Mouse (Mus musculus) G1E (cell line): Measurements from ENCODE around the gene Mto1. TPM values are rescaled to one million over a fixed set of nuclear protein-coding genes. Genes with fewer than 3 reads are reported as not detected.
A peak's percentile ranks its signal among the peaks of the same experiment; 100 is the strongest.

Source experiments
- ATAC-seq: 2 replicates; pipeline ENCODE4 v1.8.0; 2016; ENCODE audit warnings: mild to moderate bottlenecking; ENCODE audit not compliant: insufficient number of reproducible peaks, poor library complexity, low FRiP score, severe bottlenecking; ENCODE audit errors: extremely low read depth
- DNase-seq: peaks from one replicate; pipeline ENCODE4 v3.0.0; 2012; ENCODE audit warnings: low spot score
- H3K27me3 ChIP-seq: 2 replicates; pipeline ENCODE4 v1.6.1; 2012; ENCODE audit warnings: mild to moderate bottlenecking, low read length, inconsistent platforms; ENCODE audit not compliant: insufficient read depth
- H3K36me3 ChIP-seq: replicated peaks from 2 replicates; pipeline ENCODE3; 2012; ENCODE audit warnings: mild to moderate bottlenecking, inconsistent platforms
- H3K4me1 ChIP-seq: 2 replicates; pipeline ENCODE4 v1.6.1; 2012; ENCODE audit warnings: low read depth, low read length, inconsistent platforms, mixed read lengths; ENCODE audit not compliant: insufficient read depth
- H3K4me3 ChIP-seq: 2 replicates; pipeline ENCODE4 v1.5.1; 2012; ENCODE audit warnings: low read depth, mild to moderate bottlenecking, inconsistent platforms, low read length, moderate library complexity, mixed read lengths
- H3K9me3 ChIP-seq: replicated peaks from 2 replicates; pipeline ENCODE4 v1.6.1; 2012; ENCODE audit warnings: inconsistent platforms
- CTCF ChIP-seq: IDR thresholded peaks from 2 replicates; pipeline ENCODE4 v1.5.1; 2012; ENCODE audit warnings: low read depth, low read length, inconsistent platforms, mixed read lengths
- GATA1 ChIP-seq: IDR thresholded peaks from 2 replicates; pipeline ENCODE4 v1.6.1; 2012; ENCODE audit warnings: borderline replicate concordance, low read length, inconsistent platforms, mixed read lengths
- GATA2 ChIP-seq: IDR thresholded peaks from 2 replicates; pipeline ENCODE4 v1.6.1; 2012; ENCODE audit warnings: low read depth, low read length, inconsistent platforms, borderline replicate concordance
- POLR2AphosphoS5 ChIP-seq: IDR thresholded peaks from 2 replicates; pipeline ENCODE4 v1.6.1; 2012; ENCODE audit warnings: low read depth, low read length, inconsistent platforms; ENCODE audit not compliant: insufficient replicate concordance
- TAL1 ChIP-seq: conservative IDR thresholded peaks from 2 replicates; pipeline ENCODE4 v1.6.1; 2012; ENCODE audit warnings: low read depth, low read length, inconsistent platforms, mixed read lengths
- polyA plus RNA-seq: library from polyadenylated mRNA; stranded (reverse); fragments of >175 nt; gene quantifications from 2 replicates; pipeline ENCODE4 v1.2.3, GENCODE M21; 2012
- total RNA-seq, 2 experiments: library from RNA; stranded (forward) in 1 of 2; stranded (reverse) in 1 of 2; fragments of 200-1000 nt in 1 of 2; fragments of >200 nt in 1 of 2; fragmentation: Nextera tagmentation in 1 of 2; gene quantifications; 2 replicates each; pipeline ENCODE4 v1.2.3; 2014 to 2017

Mto1 gene
- total and polyA plus RNA-seq, 3 experiments = 13.7 to 41.4 (median 35.1) TPM

- Histone ChIP-seq H3K36me3 (no peaks in the 10 kb centered on the region), H3K27me3 (peaks cover 31% of the 10 kb centered on the region), H3K9me3 (no peaks in the 10 kb centered on the region), H3K4me3 (peak overlapping the region; percentile 61; the same call in 1 of the 2 replicates), H3K4me1 (peaks cover 41% of the 10 kb centered on the region)
- ATAC-seq = no peak
- TF ChIP-seq CTCF (no peak), TAL1 (no peak), GATA1 (no peak), GATA2 (no peak), POLR2AphosphoS5 (no peak)
- no peak for DNase-seq
Observed at GRCm38 (mm10) chr9:78520127-78520779, 72.2 kb downstream of the Mto1 start.

GRCm38 (mm10) chr9:78520780-78521601, 73.0 kb downstream of the Mto1 start:
- peaks cover 36% of the 10 kb centered on the region for H3K4me1 ChIP-seq
- no peak for DNase-seq
- peak overlapping the region; percentile 61; the same call in 1 of the 2 replicates for H3K4me3 ChIP-seq

GRCm38 (mm10) chr9:78521689-78522088, 73.7 kb downstream of the Mto1 start:
- H3K27me3 ChIP-seq = peaks cover 31% of the 10 kb centered on the region
- TF ChIP-seq CTCF (no peak), TAL1 (no peak), GATA1 (no peak), GATA2 (no peak), POLR2AphosphoS5 (no peak)
- H3K4me1 ChIP-seq = peaks cover 32% of the 10 kb centered on the region
- no peaks in the 10 kb centered on the region for H3K36me3 ChIP-seq
- H3K4me3 ChIP-seq = no peak overlapping the region; the same call in 1 of the 2 replicates
- H3K9me3 ChIP-seq = no peaks in the 10 kb centered on the region
- DNase-seq (peak; percentile 13), ATAC-seq (no peak)

More at GRCm38 (mm10) chr9:78520780-78521601, 73.0 kb downstream of the Mto1 start:
- no peak for ATAC-seq
- Histone ChIP-seq H3K36me3 (no peaks in the 10 kb centered on the region), H3K9me3 (no peaks in the 10 kb centered on the region), H3K27me3 (peaks cover 31% of the 10 kb centered on the region)
- TF ChIP-seq POLR2AphosphoS5 = no peak
- TF ChIP-seq CTCF = no peak
- TF ChIP-seq GATA1 = no peak
- TF ChIP-seq GATA2 = no peak
- no peak for TF ChIP-seq TAL1

Other genes starting within 250 kb of the Mto1 start
- not detected in 2 replicates for gene Gsta1, start 217.6 kb upstream of the Mto1 start, total RNA-seq (2014; fragmentation: Nextera tagmentation)
- not detected in 2 replicates for gene Gsta1, start 217.6 kb upstream of the Mto1 start, total RNA-seq (2017)
- not detected in 2 replicates for gene Gsta1, start 217.6 kb upstream of the Mto1 start, polyA plus RNA-seq
- not detected in 2 replicates for gene Gm3776, start 191.1 kb upstream of the Mto1 start, total RNA-seq (2014; fragmentation: Nextera tagmentation)
- not detected in 2 replicates for gene Gm3776, start 191.1 kb upstream of the Mto1 start, total RNA-seq (2017)
- not detected in 2 replicates for gene Gm3776, start 191.1 kb upstream of the Mto1 start, polyA plus RNA-seq
- not detected in 2 replicates for gene Gm10639, start 158.3 kb upstream of the Mto1 start, total RNA-seq (2014; fragmentation: Nextera tagmentation)
- not detected in 2 replicates for gene Gm10639, start 158.3 kb upstream of the Mto1 start, total RNA-seq (2017)
- not detected in 2 replicates for gene Gm10639, start 158.3 kb upstream of the Mto1 start, polyA plus RNA-seq
- gene Omt2a, start 133.4 kb upstream of the Mto1 start, total RNA-seq (2014; fragmentation: Nextera tagmentation) = not detected in 2 replicates
- gene Omt2a, start 133.4 kb upstream of the Mto1 start, total RNA-seq (2017) = 0.11 TPM in 1 of 2 replicates, not detected in the other
- not detected in 2 replicates for gene Omt2a, start 133.4 kb upstream of the Mto1 start, polyA plus RNA-seq
- not detected in 2 replicates for gene Omt2b, start 120.6 kb upstream of the Mto1 start, total RNA-seq (2014; fragmentation: Nextera tagmentation)
- gene Omt2b, start 120.6 kb upstream of the Mto1 start, total RNA-seq (2017) = not detected in 2 replicates
- 0.04 TPM in 1 of 2 replicates, not detected in the other for gene Omt2b, start 120.6 kb upstream of the Mto1 start, polyA plus RNA-seq
- gene Gsta2, start 92.4 kb upstream of the Mto1 start, total RNA-seq (2014; fragmentation: Nextera tagmentation) = not detected in 2 replicates
- not detected in 2 replicates for gene Gsta2, start 92.4 kb upstream of the Mto1 start, total RNA-seq (2017)
- not detected in 2 replicates for gene Gsta2, start 92.4 kb upstream of the Mto1 start, polyA plus RNA-seq
- gene Dppa5a, start 80.0 kb upstream of the Mto1 start, total RNA-seq (2014; fragmentation: Nextera tagmentation) = not detected in 2 replicates
- gene Dppa5a, start 80.0 kb upstream of the Mto1 start, total RNA-seq (2017) = not detected in 2 replicates
- gene Dppa5a, start 80.0 kb upstream of the Mto1 start, polyA plus RNA-seq = not detected in 2 replicates
- not detected in 2 replicates for gene Ooep, start 69.5 kb upstream of the Mto1 start, total RNA-seq (2014; fragmentation: Nextera tagmentation)
- gene Ooep, start 69.5 kb upstream of the Mto1 start, total RNA-seq (2017) = 0.06 TPM in 1 of 2 replicates, not detected in the other
- gene Ooep, start 69.5 kb upstream of the Mto1 start, polyA plus RNA-seq = not detected in 2 replicates
- gene Ddx43, start 52.4 kb upstream of the Mto1 start, total RNA-seq (2014; fragmentation: Nextera tagmentation) = not detected in 2 replicates
- 0.05 TPM in 1 of 2 replicates, not detected in the other for gene Ddx43, start 52.4 kb upstream of the Mto1 start, total RNA-seq (2017)
- gene Ddx43, start 52.4 kb upstream of the Mto1 start, polyA plus RNA-seq = not detected in 2 replicates
- gene Cgas, start 5.0 kb upstream of the Mto1 start, total RNA-seq (2014; fragmentation: Nextera tagmentation) = not detected in 2 replicates
- gene Cgas, start 5.0 kb upstream of the Mto1 start, total RNA-seq (2017) = 0.12 and 0.16 TPM in 2 replicates
- 0.02 TPM in 1 of 2 replicates, not detected in the other for gene Cgas, start 5.0 kb upstream of the Mto1 start, polyA plus RNA-seq
- not detected in 2 replicates for gene Gm17324, start 578 bp downstream of the Mto1 start, total RNA-seq (2014; fragmentation: Nextera tagmentation)
- 0.35 TPM in 1 of 2 replicates, not detected in the other for gene Gm17324, start 578 bp downstream of the Mto1 start, total RNA-seq (2017)
- gene Gm17324, start 578 bp downstream of the Mto1 start, polyA plus RNA-seq = 0.08 TPM in 1 of 2 replicates, not detected in the other
- 20,210 and 21,324 TPM in 2 replicates for gene Eef1a1, start 40.9 kb downstream of the Mto1 start, total RNA-seq (2014; fragmentation: Nextera tagmentation)
- 8,565 and 9,264 TPM in 2 replicates for gene Eef1a1, start 40.9 kb downstream of the Mto1 start, total RNA-seq (2017)
- 1,062 and 1,118 TPM in 2 replicates for gene Eef1a1, start 40.9 kb downstream of the Mto1 start, polyA plus RNA-seq
- 8.6 and 11.6 TPM in 2 replicates for gene Slc17a5, start 139.8 kb downstream of the Mto1 start, total RNA-seq (2014; fragmentation: Nextera tagmentation)
- 6.4 and 8.6 TPM in 2 replicates for gene Slc17a5, start 139.8 kb downstream of the Mto1 start, total RNA-seq (2017)
- 1.0 and 1.5 TPM in 2 replicates for gene Slc17a5, start 139.8 kb downstream of the Mto1 start, polyA plus RNA-seq
- gene Cd109, start 167.3 kb downstream of the Mto1 start, total RNA-seq (2014; fragmentation: Nextera tagmentation) = 29.0 and 35.0 TPM in 2 replicates
- 11.1 and 11.4 TPM in 2 replicates for gene Cd109, start 167.3 kb downstream of the Mto1 start, total RNA-seq (2017)
- gene Cd109, start 167.3 kb downstream of the Mto1 start, polyA plus RNA-seq = 0.50 and 0.61 TPM in 2 replicates